Mouse (Mus musculus): ENCODE data around the gene Evx2.

The Evx2 gene

GRCm38 (mm10) chr2:74611406-74611805 is 48.0 kb downstream of the Evx2 start:
- DNase-seq = no peak

DNA sequence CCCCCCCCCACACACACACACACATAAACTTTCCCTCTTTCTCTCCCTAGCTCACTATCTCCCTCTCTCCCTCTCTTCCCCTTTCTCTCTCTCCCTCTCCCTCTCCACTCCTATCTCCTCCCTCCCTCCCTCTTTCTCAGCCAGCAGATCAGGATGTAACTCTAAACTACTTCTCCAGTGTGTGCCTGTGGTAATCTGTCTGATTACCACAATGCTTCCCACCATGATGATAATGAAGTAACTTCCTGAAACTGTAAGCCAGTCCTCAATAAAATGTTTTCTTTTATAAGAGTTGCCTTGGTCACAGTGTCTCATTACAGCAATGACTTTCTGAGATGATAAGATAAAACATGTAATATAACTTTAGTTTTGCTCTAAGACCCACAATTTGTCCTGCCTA is 50.0 kb downstream of the Evx2 start:
- no peak for DNase-seq

DNA sequence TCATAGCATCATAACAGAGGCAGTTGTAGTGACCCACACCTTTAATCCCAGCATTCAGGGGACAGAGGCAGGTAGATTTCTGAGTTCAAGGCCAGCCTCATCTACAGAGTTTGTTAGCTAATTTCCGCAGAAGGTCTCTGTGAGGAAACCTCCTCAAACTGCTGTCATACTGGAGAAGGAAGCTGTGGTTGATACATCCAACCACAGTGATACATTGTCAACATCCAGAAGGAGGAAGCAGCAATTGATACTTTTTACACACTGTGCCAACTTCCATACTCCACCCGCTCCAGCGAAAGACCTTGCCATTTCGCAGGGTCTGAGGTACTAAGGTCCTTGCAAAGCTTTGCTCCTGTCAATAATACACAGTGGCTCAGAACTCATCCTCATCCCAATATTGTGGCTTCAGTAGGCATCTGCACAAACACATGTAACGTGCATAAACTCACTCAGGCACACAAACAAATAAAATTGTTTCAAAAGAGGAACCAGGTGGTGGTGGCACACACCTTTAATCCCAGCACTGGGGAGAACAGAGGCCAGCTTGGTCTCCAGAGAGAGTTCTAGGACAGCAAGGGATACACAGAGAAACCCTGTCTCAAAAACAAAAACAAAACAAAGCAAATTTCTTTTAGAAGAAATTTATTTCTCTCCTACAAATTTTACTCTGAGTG is 53.1 kb downstream of the Evx2 start:
- DNase-seq = no peak

DNA sequence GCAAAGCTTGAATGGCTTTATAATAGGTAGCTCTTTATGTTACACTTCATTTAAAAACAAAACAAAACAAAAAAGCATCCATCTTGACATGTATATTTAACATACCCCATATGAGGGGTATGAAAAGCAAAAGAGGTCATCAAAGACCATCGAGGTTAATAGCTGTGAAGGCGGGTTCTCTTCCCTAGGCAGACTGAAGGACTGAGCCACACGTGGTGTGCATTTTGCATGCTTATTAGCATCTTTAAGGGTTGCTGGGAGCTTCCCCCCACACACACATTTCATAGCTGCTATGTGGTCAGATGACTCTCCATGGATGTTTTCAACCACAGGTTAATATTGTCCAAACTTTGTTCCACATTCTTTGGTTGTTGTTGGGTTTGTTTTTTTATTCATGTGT is 55.3 kb downstream of the Evx2 start:
- no peak for DNase-seq
